7 mouse cellular contexts compared by ENCODE assay signal in genomic region chr12:80434601-80434960, GRCm38 (mm10). TPM values are rescaled to one million over a fixed set of nuclear protein-coding genes. Genes with fewer than 3 reads are reported as not detected.
DNase-seq lines count a peak whose midpoint lies in the region; ATAC-seq lines count a peak whose summit lies in the region.

No protein-coding gene starts in this region.

- 10% methylated on average over 8 of the region's 10 CpGs for WGBS in neural tube, embryonic 11.5 days
- WGBS in hindbrain, embryonic 12.5 days = 9% methylated on average over 8 of the region's 10 CpGs
- 9% methylated on average over 10 of the region's 10 CpGs for WGBS in midbrain, embryonic 10.5 days

- H3K27ac ChIP-seq in neural tube, embryonic 11.5 days (ENCODE audit: low read depth, low read length) = peak overlapping the region; percentile 94
- H3K27ac ChIP-seq in hindbrain, embryonic 12.5 days = peak overlapping the region; percentile 99
- H3K27ac ChIP-seq in midbrain, embryonic 10.5 days (replicated peaks) = peak overlapping the region; percentile 97

- peak overlapping the region; percentile 72 for H3K4me2 ChIP-seq in neural tube, embryonic 11.5 days (ENCODE audit: low read depth)
- peak overlapping the region; percentile 68 for H3K4me2 ChIP-seq in hindbrain, embryonic 12.5 days (replicated peaks)

- no peaks in the 10 kb centered on the region for H3K9me3 ChIP-seq in neural tube, embryonic 11.5 days (ENCODE audit: control insufficient read depth, low read length)
- no peaks in the 10 kb centered on the region for H3K9me3 ChIP-seq in hindbrain, embryonic 12.5 days (replicated peaks)
- H3K9me3 ChIP-seq in midbrain, embryonic 10.5 days (replicated peaks) = no peaks in the 10 kb centered on the region

- no peaks in the 10 kb centered on the region for H3K36me3 ChIP-seq in neural tube, embryonic 11.5 days (ENCODE audit: control insufficient read depth, insufficient read depth, low read length)
- peaks cover 1% of the 10 kb centered on the region; the same call in 1 of the 2 replicates for H3K36me3 ChIP-seq in hindbrain, embryonic 12.5 days
- peaks cover 4% of the 10 kb centered on the region; the same call in 1 of the 2 replicates for H3K36me3 ChIP-seq in midbrain, embryonic 10.5 days

- no peak for DNase-seq in neural tube, embryonic 11.5 days (ENCODE audit: low spot score)
- DNase-seq in neural tube, embryonic 10.5 days (ENCODE audit: extremely low spot score, low spot score) = no peak
- DNase-seq in cerebellum, adult 9-11 months = peak; percentile 63
- no peak for DNase-seq in midbrain, embryonic 10.5 days (ENCODE audit: low spot score)
- no peak for DNase-seq in thymus, postnatal 4 days
- DNase-seq in urinary bladder, postnatal 25 days (ENCODE audit: low spot score) = no peak

- peaks cover 4% of the 10 kb centered on the region; the same call in 1 of the 2 replicates for H3K4me1 ChIP-seq in neural tube, embryonic 11.5 days (ENCODE audit: control insufficient read depth, insufficient read depth, low read length)
- H3K4me1 ChIP-seq in hindbrain, embryonic 12.5 days = peaks cover 18% of the 10 kb centered on the region
- H3K4me1 ChIP-seq in midbrain, embryonic 10.5 days = peaks cover 25% of the 10 kb centered on the region

- peak overlapping the region; percentile 86 for H3K9ac ChIP-seq in neural tube, embryonic 11.5 days (ENCODE audit: low read length)
- H3K9ac ChIP-seq in hindbrain, embryonic 12.5 days = peak overlapping the region; percentile 78

- peak overlapping the region; percentile 90 for H3K4me3 ChIP-seq in neural tube, embryonic 11.5 days (ENCODE audit: low read depth, low read length)
- H3K4me3 ChIP-seq in hindbrain, embryonic 12.5 days = peak overlapping the region; percentile 90
- peak overlapping the region; percentile 96 for H3K4me3 ChIP-seq in midbrain, embryonic 10.5 days

- ATAC-seq in neural tube, embryonic 11.5 days (ENCODE audit: insufficient read depth, low FRiP score, low TSS enrichment) = no peak
- ATAC-seq in hindbrain, embryonic 12.5 days (ENCODE audit: low FRiP score) = no peak

- H3K27me3 ChIP-seq in neural tube, embryonic 11.5 days (ENCODE audit: control insufficient read depth, insufficient read depth, low read length) = no peaks in the 10 kb centered on the region
- H3K27me3 ChIP-seq in hindbrain, embryonic 12.5 days = no peaks in the 10 kb centered on the region
- no peaks in the 10 kb centered on the region for H3K27me3 ChIP-seq in midbrain, embryonic 10.5 days (ENCODE audit: low read depth, poor library complexity, severe bottlenecking)

RNA-seq across cellular contexts. Expression of gene Dcaf5, which starts 1.8 kb away (rescaled TPM):
- 13.6 and 14.2 TPM in 2 replicates for polyA plus RNA-seq in neural tube, embryonic 11.5 days (2014; fragmentation: Nextera tagmentation; extraction: Ambion mirVana)
- polyA plus RNA-seq in hindbrain, embryonic 12.5 days (2016; fragmentation: Nextera tagmentation; extraction: Ambion mirVana) = 28.1 and 30.5 TPM in 2 replicates
- polyA plus RNA-seq in midbrain, embryonic 10.5 days (2016; fragmentation: Nextera tagmentation; extraction: Ambion mirVana) = 10.9 and 17.1 TPM in 2 replicates

RNA-seq across cellular contexts. Expression of gene Exd2, which starts 28.3 kb away (rescaled TPM):
- polyA plus RNA-seq in neural tube, embryonic 11.5 days (2014; fragmentation: Nextera tagmentation; extraction: Ambion mirVana) = 39.2 and 42.8 TPM in 2 replicates
- 51.0 and 52.4 TPM in 2 replicates for polyA plus RNA-seq in hindbrain, embryonic 12.5 days (2016; fragmentation: Nextera tagmentation; extraction: Ambion mirVana)
- polyA plus RNA-seq in midbrain, embryonic 10.5 days (2016; fragmentation: Nextera tagmentation; extraction: Ambion mirVana) = 39.0 and 44.1 TPM in 2 replicates
